Mouse (Mus musculus): ENCODE measurements around the gene Pou2f3. TPM values are rescaled to one million over a fixed set of nuclear protein-coding genes. Genes with fewer than 3 reads are reported as not detected.

Pou2f3 gene
- polyA plus RNA-seq, 1 experiment: 1.7 TPM

GRCm38 (mm10) chr9:43151779-43152178, 58.4 kb downstream of the Pou2f3 start:
- H3K4me1 ChIP-seq (replicated peaks; ENCODE audit: control insufficient read depth, insufficient read depth, low read length): no peaks in the 10 kb centered on the region
- H3K36me3 ChIP-seq (ENCODE audit: control insufficient read depth, insufficient read depth, low read length): no peaks in the 10 kb centered on the region
- no peak overlapping the region for H3K4me3 ChIP-seq (ENCODE audit: control insufficient read depth, insufficient read depth, low read length)
- TF ChIP-seq POLR2A (IDR thresholded peaks at IDR 0.05; ENCODE audit: control insufficient read depth, extremely low read depth, insufficient read depth, low read length, poor library complexity): no peak
- no peak for TF ChIP-seq CTCF (IDR thresholded peaks at IDR 0.05; ENCODE audit: borderline replicate concordance, control insufficient read depth, extremely low read depth, insufficient read depth, low read length, poor library complexity)
- no peak overlapping the region for H3K27ac ChIP-seq (ENCODE audit: control insufficient read depth, insufficient read depth, low read length)
- no peaks in the 10 kb centered on the region for H3K27me3 ChIP-seq (ENCODE audit: control insufficient read depth, insufficient read depth, low read length)
- no peak for DNase-seq
- WGBS: 81% methylated on average over 6 of the region's 6 CpGs

- 80% methylated on average over 9 of the region's 9 CpGs for WGBS
These were observed 59.2 kb downstream of the Pou2f3 start for GRCm38 (mm10) chr9:43150957-43151356.

DNA sequence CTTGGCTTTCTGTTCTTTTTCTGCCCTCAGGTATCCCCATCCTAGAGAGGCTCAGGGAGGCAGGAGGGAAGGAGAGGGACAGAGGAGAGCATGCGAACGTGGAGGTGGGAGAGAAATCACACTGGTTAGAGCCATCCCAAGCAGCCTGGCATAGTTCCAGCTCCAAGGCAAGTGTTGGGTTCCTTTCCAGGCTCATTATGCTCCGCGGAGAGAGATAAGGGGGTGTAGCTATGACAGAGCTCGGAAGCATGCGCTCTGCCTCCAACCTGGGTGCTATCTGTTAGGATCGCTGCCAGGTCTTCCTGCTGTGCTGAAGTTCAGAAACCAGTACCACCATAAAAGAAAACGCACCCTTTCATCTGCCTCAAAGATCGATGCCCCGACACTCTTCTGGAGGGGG, 60.1 kb downstream of the Pou2f3 start:
- WGBS: 38% methylated on average over 10 of the region's 10 CpGs
- Histone ChIP-seq H3K4me1 (replicated peaks; ENCODE audit: control insufficient read depth, insufficient read depth, low read length) (no peaks in the 10 kb centered on the region), H3K36me3 (ENCODE audit: control insufficient read depth, insufficient read depth, low read length) (no peaks in the 10 kb centered on the region), H3K27ac (ENCODE audit: control insufficient read depth, insufficient read depth, low read length) (no peak overlapping the region), H3K4me3 (ENCODE audit: control insufficient read depth, insufficient read depth, low read length) (no peak overlapping the region), H3K27me3 (ENCODE audit: control insufficient read depth, insufficient read depth, low read length) (no peaks in the 10 kb centered on the region)
- TF ChIP-seq POLR2A (IDR thresholded peaks at IDR 0.05; ENCODE audit: control insufficient read depth, extremely low read depth, insufficient read depth, low read length, poor library complexity): no peak
- no peak for TF ChIP-seq CTCF (IDR thresholded peaks at IDR 0.05; ENCODE audit: borderline replicate concordance, control insufficient read depth, extremely low read depth, insufficient read depth, low read length, poor library complexity)
- no peak for DNase-seq

More at GRCm38 (mm10) chr9:43150957-43151356, 59.2 kb downstream of the Pou2f3 start:
- Histone ChIP-seq H3K27ac (ENCODE audit: control insufficient read depth, insufficient read depth, low read length) (no peak overlapping the region), H3K27me3 (ENCODE audit: control insufficient read depth, insufficient read depth, low read length) (no peaks in the 10 kb centered on the region), H3K4me3 (ENCODE audit: control insufficient read depth, insufficient read depth, low read length) (no peak overlapping the region), H3K4me1 (replicated peaks; ENCODE audit: control insufficient read depth, insufficient read depth, low read length) (no peaks in the 10 kb centered on the region), H3K36me3 (ENCODE audit: control insufficient read depth, insufficient read depth, low read length) (no peaks in the 10 kb centered on the region)
- DNase-seq: no peak
- TF ChIP-seq POLR2A (IDR thresholded peaks at IDR 0.05; ENCODE audit: control insufficient read depth, extremely low read depth, insufficient read depth, low read length, poor library complexity): no peak
- no peak for TF ChIP-seq CTCF (IDR thresholded peaks at IDR 0.05; ENCODE audit: borderline replicate concordance, control insufficient read depth, extremely low read depth, insufficient read depth, low read length, poor library complexity)

- Histone ChIP-seq H3K27me3 (ENCODE audit: control insufficient read depth, insufficient read depth, low read length) (no peaks in the 10 kb centered on the region), H3K27ac (ENCODE audit: control insufficient read depth, insufficient read depth, low read length) (no peak overlapping the region), H3K4me1 (replicated peaks; ENCODE audit: control insufficient read depth, insufficient read depth, low read length) (no peaks in the 10 kb centered on the region), H3K4me3 (ENCODE audit: control insufficient read depth, insufficient read depth, low read length) (no peak overlapping the region), H3K36me3 (ENCODE audit: control insufficient read depth, insufficient read depth, low read length) (no peaks in the 10 kb centered on the region)
- 57% methylated on average over 3 of the region's 3 CpGs for WGBS
- TF ChIP-seq POLR2A (IDR thresholded peaks at IDR 0.05; ENCODE audit: control insufficient read depth, extremely low read depth, insufficient read depth, low read length, poor library complexity): no peak
- no peak for TF ChIP-seq CTCF (IDR thresholded peaks at IDR 0.05; ENCODE audit: borderline replicate concordance, control insufficient read depth, extremely low read depth, insufficient read depth, low read length, poor library complexity)
- no peak for DNase-seq
These were observed 60.7 kb downstream of the Pou2f3 start for GRCm38 (mm10) chr9:43149498-43149897.

DNA sequence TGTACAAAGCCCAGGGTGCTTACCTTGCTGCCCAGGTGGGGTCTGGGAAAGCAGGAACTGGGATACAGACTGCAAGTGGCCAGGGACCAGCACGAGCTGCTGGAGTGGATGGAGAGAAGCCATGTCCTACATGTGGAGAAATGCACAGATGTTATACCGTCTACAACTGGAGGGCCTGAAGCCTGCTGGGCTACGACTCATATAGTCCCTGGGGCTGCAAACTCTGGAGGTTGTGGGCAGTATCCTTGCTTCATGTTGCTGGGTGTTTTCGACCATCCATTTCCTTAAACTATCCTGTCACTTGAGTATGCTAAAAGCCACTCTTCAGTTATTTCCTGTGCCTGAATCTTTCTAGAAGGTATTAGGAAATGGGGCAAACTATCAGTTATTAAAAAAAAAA, 65.0 kb downstream of the Pou2f3 start:
- H3K27me3 ChIP-seq (ENCODE audit: control insufficient read depth, insufficient read depth, low read length): no peaks in the 10 kb centered on the region
- H3K36me3 ChIP-seq (ENCODE audit: control insufficient read depth, insufficient read depth, low read length): no peaks in the 10 kb centered on the region
- 90% methylated on average over 4 of the region's 4 CpGs for whole genome bisulfite sequencing
- TF ChIP-seq CTCF (IDR thresholded peaks at IDR 0.05; ENCODE audit: borderline replicate concordance, control insufficient read depth, extremely low read depth, insufficient read depth, low read length, poor library complexity) (no peak), POLR2A (IDR thresholded peaks at IDR 0.05; ENCODE audit: control insufficient read depth, extremely low read depth, insufficient read depth, low read length, poor library complexity) (no peak)
- H3K27ac ChIP-seq (ENCODE audit: control insufficient read depth, insufficient read depth, low read length): no peak overlapping the region
- DNase-seq: no peak
- H3K4me3 ChIP-seq (ENCODE audit: control insufficient read depth, insufficient read depth, low read length): no peak overlapping the region
- H3K4me1 ChIP-seq (replicated peaks; ENCODE audit: control insufficient read depth, insufficient read depth, low read length): no peaks in the 10 kb centered on the region

- 78% methylated on average over 12 of the region's 12 CpGs for WGBS
- no peaks in the 10 kb centered on the region for H3K27me3 ChIP-seq (ENCODE audit: control insufficient read depth, insufficient read depth, low read length)
These were observed 65.9 kb downstream of the Pou2f3 start for GRCm38 (mm10) chr9:43144206-43144810.

GRCm38 (mm10) chr9:43141839-43142238, 68.3 kb downstream of the Pou2f3 start:
- Histone ChIP-seq H3K4me1 (replicated peaks; ENCODE audit: control insufficient read depth, insufficient read depth, low read length) (no peaks in the 10 kb centered on the region), H3K27ac (ENCODE audit: control insufficient read depth, insufficient read depth, low read length) (no peak overlapping the region), H3K36me3 (ENCODE audit: control insufficient read depth, insufficient read depth, low read length) (no peaks in the 10 kb centered on the region), H3K4me3 (ENCODE audit: control insufficient read depth, insufficient read depth, low read length) (no peak overlapping the region), H3K27me3 (ENCODE audit: control insufficient read depth, insufficient read depth, low read length) (no peaks in the 10 kb centered on the region)
- no peak for TF ChIP-seq CTCF (IDR thresholded peaks at IDR 0.05; ENCODE audit: borderline replicate concordance, control insufficient read depth, extremely low read depth, insufficient read depth, low read length, poor library complexity)
- TF ChIP-seq POLR2A (IDR thresholded peaks at IDR 0.05; ENCODE audit: control insufficient read depth, extremely low read depth, insufficient read depth, low read length, poor library complexity): no peak
- WGBS: 5% methylated on average over 4 of the region's 4 CpGs
- peak; percentile 30 for DNase-seq

More at GRCm38 (mm10) chr9:43144206-43144810, 65.9 kb downstream of the Pou2f3 start:
- Histone ChIP-seq H3K4me3 (ENCODE audit: control insufficient read depth, insufficient read depth, low read length) (no peak overlapping the region), H3K36me3 (ENCODE audit: control insufficient read depth, insufficient read depth, low read length) (no peaks in the 10 kb centered on the region), H3K4me1 (replicated peaks; ENCODE audit: control insufficient read depth, insufficient read depth, low read length) (no peaks in the 10 kb centered on the region), H3K27ac (ENCODE audit: control insufficient read depth, insufficient read depth, low read length) (no peak overlapping the region)
- DNase-seq: no peak
- no peak for TF ChIP-seq POLR2A (IDR thresholded peaks at IDR 0.05; ENCODE audit: control insufficient read depth, extremely low read depth, insufficient read depth, low read length, poor library complexity)

Measured in thymus, adult 2 months (tissue).